Mouse (Mus musculus) kidney, postnatal 0 days (tissue): ENCODE measurements around the gene Unc93b1. TPM values are rescaled to one million over a fixed set of nuclear protein-coding genes. Genes with fewer than 3 reads are reported as not detected.

Experiments used
- ATAC-seq: fragments of 200-750 bp; cut with Nextera tagmentation; replicated peaks from 2 replicates; pipeline ENCODE4 v1.8.0; 2017; ENCODE audit warnings: low read depth, moderate number of reproducible peaks, moderate TSS enrichment, moderate library complexity; ENCODE audit not compliant: low FRiP score
- DNase-seq: peaks from one replicate; pipeline ENCODE4 v3.0.0-alpha.2; 2016; ENCODE audit warnings: low spot score
- H3K27ac ChIP-seq: fragments of 300-500 bp; sonication (generic); 2 replicates; pipeline ENCODE4 v1.5.1; 2014; ENCODE audit warnings: mild to moderate bottlenecking
- H3K27me3 ChIP-seq: fragments of 300-500 bp; sonication (generic); 2 replicates; pipeline ENCODE4 v1.6.1; 2014; ENCODE audit warnings: low read length, mixed read lengths; ENCODE audit not compliant: insufficient read depth
- H3K36me3 ChIP-seq: fragments of 300-500 bp; sonication (generic); 2 replicates; pipeline ENCODE4 v1.6.1; 2014; ENCODE audit warnings: low read length, mixed read lengths; ENCODE audit not compliant: insufficient read depth
- H3K4me1 ChIP-seq: fragments of 300-500 bp; sonication (generic); replicated peaks from 2 replicates; pipeline ENCODE4 v1.6.1; 2014; ENCODE audit warnings: antibody characterized with exemption, low read length, mixed read lengths; ENCODE audit not compliant: insufficient read depth
- H3K4me2 ChIP-seq: fragments of 300-500 bp; sonication (generic); 2 replicates; pipeline ENCODE4 v1.6.1; 2014; ENCODE audit warnings: mild to moderate bottlenecking, low read length, moderate library complexity, mixed read lengths
- H3K4me3 ChIP-seq: fragments of 300-500 bp; sonication (generic); replicated peaks from 2 replicates; pipeline ENCODE4 v1.5.1; 2014; ENCODE audit warnings: low read depth, low read length
- H3K9ac ChIP-seq: fragments of 300-500 bp; sonication (generic); 2 replicates; pipeline ENCODE4 v1.6.1; 2014; ENCODE audit warnings: low read depth, low read length
- H3K9me3 ChIP-seq: fragments of 300-500 bp; sonication (generic); replicated peaks from 2 replicates; pipeline ENCODE4 v1.6.1; 2016; ENCODE audit warnings: low read length, inconsistent platforms, mixed read lengths
- CTCF ChIP-seq: IDR thresholded peaks from 2 replicates; pipeline ENCODE4 v1.5.1; 2016; ENCODE audit warnings: antibody characterized with exemption, low read depth, mild to moderate bottlenecking, moderate library complexity
- WGBS: fragments of 180-500 bp; shearing (Covaris S2); extraction: QIAGEN DNeasy Blood & Tissue Kit; methylation state at CpG from one replicate; pipeline ENCODE4 v1.1.7; 2014; 5-methylcytosine and 5-hydroxymethylcytosine counted together
- polyA plus RNA-seq: library from polyadenylated mRNA; unstranded; fragments of >200 nt; fragmentation: Nextera tagmentation; extraction: Ambion mirVana; gene quantifications from 2 replicates; pipeline ENCODE4 v1.2.1, GENCODE M21; 2015

The Unc93b1 gene
- polyA plus RNA-seq, 1 experiment from 2014 or later, result 24.2 TPM

DNA sequence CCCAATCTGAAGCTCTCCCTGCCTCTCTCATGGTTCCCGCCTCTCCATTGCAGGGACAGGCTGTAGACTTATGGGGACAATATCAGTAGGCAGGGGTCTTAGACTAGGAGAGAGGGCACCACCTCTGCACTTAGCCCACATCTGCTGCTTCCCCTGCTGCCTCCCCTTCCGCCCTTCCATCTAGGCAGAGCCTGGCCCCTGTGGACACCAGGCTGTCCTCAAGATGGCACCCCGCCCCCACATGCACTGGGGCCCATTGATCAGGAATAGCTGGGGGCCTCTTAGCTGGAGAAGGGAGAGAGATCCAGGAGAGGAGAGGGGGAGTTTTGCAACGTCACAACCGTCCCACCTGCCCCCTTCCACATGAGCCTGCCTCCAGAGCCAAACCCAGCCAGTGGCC, 57.4 kb downstream of the Unc93b1 start, which contains the start of gene Tbx10:
Tbx10 (plus strand) TSS at position 337 of the 400 bp plus-strand sequence.
- H3K9me3 ChIP-seq, result no peaks in the 10 kb centered on the region
- H3K27ac ChIP-seq, result no peak within 1 kb of the TSS
- no peak within 1 kb of the TSS for H3K4me2 ChIP-seq
- no peak for TF ChIP-seq CTCF
- H3K36me3 ChIP-seq, result 0 out of 2 replicates have a peak, but pooled peaks cover 3% of the 10 kb centered on the region
- H3K4me3 ChIP-seq, result no peak within 1 kb of the TSS
- ATAC-seq, result no peak
- H3K9ac ChIP-seq, result no peak within 1 kb of the TSS
- no peak for DNase-seq
- H3K4me1 ChIP-seq, result peaks cover 6% of the 10 kb centered on the region
- WGBS, result 52% methylated on average over 5 of the region's 5 CpGs
- no peaks in the 10 kb centered on the region for H3K27me3 ChIP-seq

DNA sequence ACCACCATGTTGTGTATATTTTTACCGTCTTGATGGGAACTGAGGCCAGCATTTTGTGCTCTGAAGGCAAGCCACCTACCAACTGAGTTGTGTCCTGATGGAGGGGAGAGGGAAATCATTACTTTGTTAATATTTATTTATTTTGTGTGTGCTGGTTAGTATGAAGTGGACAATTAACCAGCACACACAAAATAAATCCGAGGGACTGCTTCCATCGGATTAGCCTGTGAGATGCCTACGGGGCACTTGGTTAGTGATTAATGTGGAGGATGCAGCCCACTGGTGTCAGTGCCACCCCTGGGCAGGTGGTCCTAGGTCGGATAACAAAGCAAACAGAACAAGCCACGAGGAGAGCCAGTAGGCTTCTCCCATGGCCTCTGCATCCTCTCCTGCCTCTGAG, 59.9 kb downstream of the Unc93b1 start:
- no peaks in the 10 kb centered on the region for H3K9me3 ChIP-seq
- no peak overlapping the region for H3K4me3 ChIP-seq
- DNase-seq (peak; percentile 40), ATAC-seq (no peak)
- H3K36me3 ChIP-seq, result no peaks in the 10 kb centered on the region
- H3K27me3 ChIP-seq, result no peaks in the 10 kb centered on the region
- peaks cover 6% of the 10 kb centered on the region for H3K4me1 ChIP-seq
- TF ChIP-seq CTCF, result no peak
- WGBS, result 32% methylated on average over 6 of the region's 6 CpGs
- H3K4me2 ChIP-seq, result no peak overlapping the region
- 0 out of 2 replicates have a peak overlapping the region, but pooled peaks have one; percentile 18 for H3K9ac ChIP-seq
- H3K27ac ChIP-seq, result peak overlapping the region; percentile 42; the same call in 1 of the 2 replicates

DNA sequence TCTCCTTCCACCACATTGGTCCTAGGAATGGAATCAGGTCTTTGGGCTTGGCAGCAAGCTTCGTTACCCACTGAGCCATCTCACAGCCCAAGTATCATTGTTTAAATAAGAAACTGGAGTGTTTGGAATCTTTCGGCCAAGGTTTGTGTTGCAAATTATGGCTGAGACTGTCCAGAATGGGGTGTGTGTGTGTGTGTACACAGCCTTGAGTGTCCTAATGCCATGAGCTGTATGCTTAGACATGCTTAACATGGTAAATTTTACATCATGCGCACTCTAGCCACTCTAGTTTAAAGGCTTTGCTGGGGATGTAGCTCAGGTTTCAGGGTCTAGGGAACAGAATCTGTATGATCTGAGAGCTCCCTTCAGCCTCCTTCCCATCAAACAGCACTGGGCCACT, 60.5 kb downstream of the Unc93b1 start:
- Histone ChIP-seq H3K27ac (0 out of 2 replicates have a peak overlapping the region, but pooled peaks have one; percentile 25), H3K27me3 (no peaks in the 10 kb centered on the region), H3K4me3 (no peak overlapping the region), H3K4me1 (peaks cover 6% of the 10 kb centered on the region), H3K9ac (0 out of 2 replicates have a peak overlapping the region, but pooled peaks have one; percentile 18), H3K9me3 (no peaks in the 10 kb centered on the region), H3K36me3 (no peaks in the 10 kb centered on the region), H3K4me2 (no peak overlapping the region)
- DNase-seq (no peak), ATAC-seq (no peak)
- no peak for TF ChIP-seq CTCF
- 62% methylated on average over 3 of the region's 3 CpGs for WGBS

DNA sequence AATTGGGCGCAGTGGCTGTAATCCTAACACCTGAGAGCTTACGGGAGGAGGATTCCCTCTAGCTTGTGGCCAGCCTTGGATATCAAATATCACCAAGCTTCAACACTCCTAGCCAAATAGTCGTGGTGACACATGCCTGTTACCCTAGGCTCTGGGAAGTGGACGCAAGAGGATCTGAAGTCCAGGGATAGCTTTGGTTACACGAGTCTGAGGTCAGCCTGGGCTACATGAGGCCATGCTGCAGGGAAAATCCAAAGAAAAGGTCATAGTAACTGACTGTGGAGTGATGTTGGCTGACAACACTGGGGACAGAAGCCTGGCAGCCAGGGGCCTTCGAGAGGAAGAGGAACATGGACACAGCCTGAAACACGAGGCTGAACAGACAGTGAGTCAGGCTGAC, 61.1 kb downstream of the Unc93b1 start:
- Histone ChIP-seq H3K4me1 (peaks cover 12% of the 10 kb centered on the region), H3K4me2 (no peak overlapping the region), H3K9me3 (no peaks in the 10 kb centered on the region), H3K9ac (no peak overlapping the region), H3K4me3 (no peak overlapping the region), H3K27me3 (no peaks in the 10 kb centered on the region), H3K27ac (no peak overlapping the region), H3K36me3 (no peaks in the 10 kb centered on the region)
- ATAC-seq (no peak), DNase-seq (no peak)
- WGBS, result 40% methylated on average over 7 of the region's 7 CpGs
- no peak for TF ChIP-seq CTCF

DNA sequence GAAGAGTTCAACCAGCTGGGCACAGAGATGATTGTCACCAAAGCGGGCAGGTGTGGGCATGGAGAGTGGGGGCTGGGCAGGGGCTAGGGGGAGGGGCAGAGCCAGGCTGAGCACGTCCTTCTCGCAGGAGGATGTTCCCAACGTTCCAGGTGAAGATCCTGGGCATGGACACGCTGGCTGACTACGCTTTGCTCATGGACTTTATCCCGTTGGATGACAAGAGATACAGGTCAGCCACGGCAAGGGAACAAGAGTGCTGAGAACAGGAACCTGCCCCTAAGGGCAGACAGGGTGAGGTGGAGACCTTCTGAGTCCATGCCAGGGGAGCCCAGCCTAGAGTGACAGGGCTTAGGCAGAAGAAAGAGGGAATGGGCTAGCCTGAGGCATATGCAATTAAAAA, 61.8 kb downstream of the Unc93b1 start:
- H3K4me3 ChIP-seq, result no peak overlapping the region
- no peaks in the 10 kb centered on the region for H3K27me3 ChIP-seq
- no peak for TF ChIP-seq CTCF
- H3K4me2 ChIP-seq, result no peak overlapping the region
- H3K27ac ChIP-seq, result no peak overlapping the region
- 70% methylated on average over 8 of the region's 8 CpGs for WGBS
- ATAC-seq, result no peak
- H3K36me3 ChIP-seq, result no peaks in the 10 kb centered on the region
- H3K4me1 ChIP-seq, result peaks cover 14% of the 10 kb centered on the region
- no peaks in the 10 kb centered on the region for H3K9me3 ChIP-seq
- H3K9ac ChIP-seq, result no peak overlapping the region
- no peak for DNase-seq

DNA sequence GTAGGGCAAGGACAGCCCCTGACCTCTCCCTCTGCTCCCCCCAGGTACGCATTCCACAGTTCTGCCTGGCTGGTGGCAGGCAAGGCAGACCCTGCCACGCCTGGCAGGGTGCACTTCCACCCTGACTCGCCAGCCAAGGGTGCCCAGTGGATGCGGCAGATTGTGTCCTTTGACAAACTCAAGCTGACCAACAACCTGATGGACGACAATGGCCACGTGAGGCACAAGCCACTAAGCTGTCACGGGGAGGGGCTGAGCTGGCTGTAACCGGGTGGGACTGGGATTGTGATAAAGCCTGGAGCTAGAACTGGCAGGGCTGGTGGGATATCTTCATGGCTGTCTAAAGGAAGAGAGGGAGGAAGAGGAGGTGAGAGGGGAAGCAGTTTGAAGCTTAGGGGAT, 62.2 kb downstream of the Unc93b1 start:
- Histone ChIP-seq H3K9me3 (no peaks in the 10 kb centered on the region), H3K4me3 (no peak overlapping the region), H3K4me1 (peaks cover 14% of the 10 kb centered on the region), H3K9ac (no peak overlapping the region), H3K27me3 (no peaks in the 10 kb centered on the region), H3K27ac (no peak overlapping the region), H3K36me3 (no peaks in the 10 kb centered on the region), H3K4me2 (no peak overlapping the region)
- 33% methylated on average over 8 of the region's 8 CpGs for WGBS
- no peak for TF ChIP-seq CTCF
- no peak for ATAC-seq
- no peak for DNase-seq

DNA sequence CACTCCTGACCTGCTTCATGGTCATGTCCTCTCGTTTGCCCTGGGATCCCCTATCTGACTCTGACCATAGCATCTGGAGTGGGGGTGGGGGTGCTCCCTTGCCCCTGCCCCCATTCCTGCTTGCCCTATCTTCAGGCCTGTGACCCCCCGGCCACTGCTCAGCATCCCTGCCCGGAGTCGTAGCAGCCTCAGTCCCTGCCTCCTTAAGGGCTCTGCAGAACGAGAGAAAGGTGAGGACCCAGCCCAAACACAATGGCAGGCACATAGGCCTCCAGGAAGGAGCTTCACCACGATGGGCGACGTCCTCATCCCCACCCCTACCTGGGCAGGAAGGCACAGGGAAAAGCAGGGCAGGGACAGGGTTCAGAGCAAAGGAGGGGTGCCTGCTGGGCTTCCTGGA, 63.3 kb downstream of the Unc93b1 start:
- Histone ChIP-seq H3K36me3 (no peaks in the 10 kb centered on the region), H3K4me2 (no peak overlapping the region), H3K9me3 (no peaks in the 10 kb centered on the region), H3K27ac (no peak overlapping the region), H3K9ac (no peak overlapping the region), H3K27me3 (no peaks in the 10 kb centered on the region), H3K4me1 (peaks cover 14% of the 10 kb centered on the region), H3K4me3 (no peak overlapping the region)
- ATAC-seq (no peak), DNase-seq (no peak)
- no peak for TF ChIP-seq CTCF
- 67% methylated on average over 8 of the region's 8 CpGs for WGBS

Other genes starting within 250 kb of the Unc93b1 start
- 3.3 and 3.5 TPM in 2 replicates for gene Lrp5, start 248.6 kb upstream of the Unc93b1 start, polyA plus RNA-seq
- gene 1810055G02Rik, start 226.9 kb upstream of the Unc93b1 start, polyA plus RNA-seq, result 27.3 and 29.1 TPM in 2 replicates
- gene Kmt5b, start 167.8 kb upstream of the Unc93b1 start, polyA plus RNA-seq, result 19.5 and 20.0 TPM in 2 replicates
- gene Chka, start 83.4 kb upstream of the Unc93b1 start, polyA plus RNA-seq, result 53.0 and 54.7 TPM in 2 replicates
- 31.4 and 33.0 TPM in 2 replicates for gene Tcirg1, start 28.1 kb upstream of the Unc93b1 start, polyA plus RNA-seq
- 417 and 423 TPM in 2 replicates for gene Ndufs8, start 22.4 kb upstream of the Unc93b1 start, polyA plus RNA-seq
- 3.8 and 3.9 TPM in 2 replicates for gene Aldh3b1, start 5.4 kb upstream of the Unc93b1 start, polyA plus RNA-seq
- 0.07 TPM in 1 of 2 replicates, not detected in the other for gene Aldh3b3, start 23.5 kb downstream of the Unc93b1 start, polyA plus RNA-seq
- 4.2 and 5.8 TPM in 2 replicates for gene Aldh3b2, start 37.1 kb downstream of the Unc93b1 start, polyA plus RNA-seq
- gene Acy3, start 51.4 kb downstream of the Unc93b1 start, polyA plus RNA-seq, result 83.9 and 92.6 TPM in 2 replicates
- gene Tbx10, start 57.6 kb downstream of the Unc93b1 start, polyA plus RNA-seq, result 2.4 and 2.8 TPM in 2 replicates
- 52.2 and 54.1 TPM in 2 replicates for gene Nudt8, start 65.4 kb downstream of the Unc93b1 start, polyA plus RNA-seq
- gene Gm49405, start 65.4 kb downstream of the Unc93b1 start, polyA plus RNA-seq, result 1.3 and 1.7 TPM in 2 replicates
- 2.6 and 2.8 TPM in 2 replicates for gene Doc2g, start 68.1 kb downstream of the Unc93b1 start, polyA plus RNA-seq
- 294 and 318 TPM in 2 replicates for gene Ndufv1, start 77.6 kb downstream of the Unc93b1 start, polyA plus RNA-seq
- 441 and 464 TPM in 2 replicates for gene Gstp1, start 102.8 kb downstream of the Unc93b1 start, polyA plus RNA-seq
- 3.1 and 4.4 TPM in 2 replicates for gene Gstp2, start 110.8 kb downstream of the Unc93b1 start, polyA plus RNA-seq
- gene Gstp3, start 124.4 kb downstream of the Unc93b1 start, polyA plus RNA-seq, result not detected in 2 replicates
- gene Cabp2, start 146.4 kb downstream of the Unc93b1 start, polyA plus RNA-seq, result 2.2 and 2.4 TPM in 2 replicates
- gene Cdk2ap2, start 162.0 kb downstream of the Unc93b1 start, polyA plus RNA-seq, result 107 TPM in 2 replicates
- gene Pitpnm1, start 164.8 kb downstream of the Unc93b1 start, polyA plus RNA-seq, result 12.2 and 13.9 TPM in 2 replicates
- gene Aip, start 190.7 kb downstream of the Unc93b1 start, polyA plus RNA-seq, result 83.2 and 84.2 TPM in 2 replicates
- 0.03 TPM in 1 of 2 replicates, not detected in the other for gene Gpr152, start 204.6 kb downstream of the Unc93b1 start, polyA plus RNA-seq
- 0.08 and 0.13 TPM in 2 replicates for gene Cabp4, start 208.8 kb downstream of the Unc93b1 start, polyA plus RNA-seq
- 161 and 164 TPM in 2 replicates for gene Coro1b, start 213.4 kb downstream of the Unc93b1 start, polyA plus RNA-seq
- gene Ptprcap, start 218.4 kb downstream of the Unc93b1 start, polyA plus RNA-seq, result 0.82 and 0.91 TPM in 2 replicates
- 42.4 and 49.0 TPM in 2 replicates for gene Rps6kb2, start 228.2 kb downstream of the Unc93b1 start, polyA plus RNA-seq
- gene Carns1, start 240.3 kb downstream of the Unc93b1 start, polyA plus RNA-seq, result 2.7 and 3.3 TPM in 2 replicates